Mouse (Mus musculus) limb, embryonic 13.5 days (tissue): ENCODE results near the gene Arhgap6. TPM values are rescaled to one million over a fixed set of nuclear protein-coding genes. Genes with fewer than 3 reads are reported as not detected.

Source experiments
- ATAC-seq: fragments of 200-750 bp; cut with Nextera tagmentation; 2 replicates; pipeline ENCODE4 v1.8.0; 2017; ENCODE audit warnings: low read depth, moderate number of reproducible peaks, moderate TSS enrichment; ENCODE audit not compliant: low FRiP score
- H3K27ac ChIP-seq: fragments of 300-500 bp; sonication (generic); 2 replicates; pipeline ENCODE4 v1.5.1; 2015; ENCODE audit warnings: inconsistent platforms, mild to moderate bottlenecking, moderate library complexity
- H3K27me3 ChIP-seq: fragments of 300-500 bp; sonication (generic); 2 replicates; pipeline ENCODE4 v1.6.1; 2015; ENCODE audit warnings: mild to moderate bottlenecking, inconsistent platforms
- H3K36me3 ChIP-seq: fragments of 300-500 bp; sonication (generic); 2 replicates; pipeline ENCODE4 v1.6.1; 2015; ENCODE audit warnings: inconsistent platforms, mild to moderate bottlenecking, moderate library complexity
- H3K4me1 ChIP-seq: fragments of 300-500 bp; sonication (generic); 2 replicates; pipeline ENCODE4 v1.6.1; 2015; ENCODE audit warnings: inconsistent platforms
- H3K4me2 ChIP-seq: fragments of 300-500 bp; sonication (generic); replicated peaks from 2 replicates; pipeline ENCODE4 v1.6.1; 2015; ENCODE audit warnings: inconsistent platforms, mild to moderate bottlenecking, moderate library complexity
- H3K4me3 ChIP-seq: fragments of 300-500 bp; sonication (generic); 2 replicates; pipeline ENCODE4 v1.5.1; 2015; ENCODE audit warnings: moderate library complexity, mild to moderate bottlenecking, inconsistent platforms
- H3K9ac ChIP-seq: fragments of 300-500 bp; sonication (generic); 2 replicates; pipeline ENCODE4 v1.6.1; 2015; ENCODE audit warnings: mild to moderate bottlenecking, inconsistent platforms
- H3K9me3 ChIP-seq: fragments of 300-500 bp; sonication (generic); 2 replicates; pipeline ENCODE4 v1.6.1; 2016; ENCODE audit warnings: inconsistent platforms
- WGBS: fragments of 180-500 bp; shearing (Covaris S2); methylation state at CpG from one replicate; pipeline ENCODE4 v1.1.7; 2015; 5-methylcytosine and 5-hydroxymethylcytosine counted together
- polyA plus RNA-seq: library from polyadenylated mRNA; unstranded; fragments of >200 nt; fragmentation: Nextera tagmentation; extraction: Ambion mirVana; gene quantifications from 2 replicates; pipeline ENCODE4 v1.2.1, GENCODE M21; 2015

Gene Arhgap6
- polyA plus RNA-seq, 1 experiment from 2014 or later = 3.1 TPM

DNA sequence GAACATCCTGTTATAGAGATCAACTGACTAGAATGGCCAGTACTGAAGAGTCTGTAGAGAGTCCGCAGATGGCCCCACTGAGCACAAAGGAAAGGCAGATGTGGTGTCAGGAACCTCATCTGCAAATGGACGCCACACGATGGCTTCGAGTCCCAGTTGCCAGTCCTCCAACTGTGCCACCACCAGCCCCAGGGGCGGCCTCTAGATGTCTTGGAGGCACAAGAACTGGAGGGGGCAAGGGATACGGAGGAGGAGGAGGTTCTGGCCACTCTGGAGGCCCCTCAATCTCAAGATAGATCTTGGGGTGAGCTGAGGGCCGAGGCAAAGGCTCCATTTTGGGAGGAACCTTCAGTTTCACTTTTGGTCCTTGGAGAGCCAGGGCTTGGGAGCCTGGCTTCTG lies 344.9 kb downstream of the Arhgap6 start:
- Histone ChIP-seq H3K27ac (no peak overlapping the region), H3K9ac (no peak overlapping the region), H3K27me3 (peaks cover 6% of the 10 kb centered on the region; the same call in 1 of the 2 replicates), H3K4me2 (no peak overlapping the region), H3K4me1 (no peaks in the 10 kb centered on the region), H3K36me3 (no peaks in the 10 kb centered on the region), H3K4me3 (no peak overlapping the region), H3K9me3 (no peaks in the 10 kb centered on the region)
- WGBS = 82% methylated on average over 7 of the region's 7 CpGs
- no peak for ATAC-seq

DNA sequence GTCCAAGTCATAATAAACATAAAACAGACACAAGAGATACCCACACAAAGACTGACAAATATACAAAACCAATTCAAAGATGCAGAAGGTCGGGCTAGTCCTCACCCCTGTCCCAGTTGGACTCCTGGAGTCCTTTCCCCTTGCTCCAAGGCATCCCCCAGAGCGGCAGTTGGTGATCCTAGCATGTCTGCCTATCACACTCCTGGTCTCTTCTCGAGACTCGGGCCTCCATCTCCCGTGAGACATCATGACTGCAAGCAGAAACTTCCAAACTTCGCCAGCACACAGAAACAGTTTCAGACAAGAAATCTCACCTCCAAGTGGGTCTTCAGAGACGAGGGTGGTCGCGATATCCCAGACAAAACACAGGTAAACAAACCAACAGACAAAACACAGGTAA lies 345.6 kb downstream of the Arhgap6 start:
- ATAC-seq = no peak
- Histone ChIP-seq H3K9ac (no peak overlapping the region), H3K4me1 (no peaks in the 10 kb centered on the region), H3K4me3 (no peak overlapping the region), H3K36me3 (no peaks in the 10 kb centered on the region), H3K4me2 (no peak overlapping the region), H3K27me3 (peaks cover 6% of the 10 kb centered on the region; the same call in 1 of the 2 replicates), H3K27ac (no peak overlapping the region), H3K9me3 (no peaks in the 10 kb centered on the region)
- 86% methylated on average over 9 of the region's 9 CpGs for WGBS

DNA sequence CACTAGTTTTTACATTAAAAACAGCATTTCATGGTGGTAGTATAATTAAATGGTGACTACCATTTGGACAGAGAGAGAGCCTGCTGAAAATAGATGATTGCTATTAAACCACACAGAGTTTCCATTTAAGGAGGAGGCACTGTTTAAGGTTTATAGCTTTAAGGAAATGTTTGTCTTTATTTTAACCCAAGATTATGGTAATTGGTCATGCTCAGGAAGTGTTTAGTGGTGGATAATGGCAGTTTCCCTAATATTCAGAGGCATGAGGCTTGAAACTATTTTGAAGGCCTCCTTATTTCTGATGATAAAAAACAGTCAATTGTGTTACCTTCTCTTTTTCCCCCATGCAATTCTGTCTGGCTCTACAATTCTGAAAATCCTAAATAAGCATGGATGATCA lies 358.9 kb downstream of the Arhgap6 start:
- ATAC-seq = no peak
- Histone ChIP-seq H3K27me3 (0 out of 2 replicates have a peak, but pooled peaks cover 2% of the 10 kb centered on the region), H3K9me3 (no peaks in the 10 kb centered on the region), H3K4me1 (no peaks in the 10 kb centered on the region), H3K9ac (no peak overlapping the region), H3K36me3 (no peaks in the 10 kb centered on the region), H3K4me2 (no peak overlapping the region), H3K4me3 (no peak overlapping the region), H3K27ac (no peak overlapping the region)

DNA sequence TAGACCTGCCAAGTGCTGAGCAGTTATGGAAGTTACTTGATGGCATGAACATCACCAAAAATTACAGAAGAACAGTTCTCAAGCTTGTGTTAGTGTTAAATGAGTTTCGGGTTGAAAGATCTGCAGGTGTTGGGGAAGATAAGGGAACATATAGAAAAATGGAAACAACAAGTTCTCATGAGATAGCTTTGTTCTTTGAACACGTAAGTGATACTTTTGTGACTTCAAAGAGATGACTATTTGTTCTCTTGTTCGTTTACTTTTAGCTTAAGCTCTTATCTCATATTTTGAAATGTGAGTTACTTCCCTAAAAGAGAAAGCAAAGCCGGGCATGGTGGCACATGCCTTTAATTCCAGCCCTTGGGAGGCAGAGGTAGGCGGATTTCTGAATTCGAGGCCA lies 363.5 kb downstream of the Arhgap6 start:
- H3K9ac ChIP-seq = no peak overlapping the region
- WGBS = 83% methylated on average over 6 of the region's 6 CpGs

DNA sequence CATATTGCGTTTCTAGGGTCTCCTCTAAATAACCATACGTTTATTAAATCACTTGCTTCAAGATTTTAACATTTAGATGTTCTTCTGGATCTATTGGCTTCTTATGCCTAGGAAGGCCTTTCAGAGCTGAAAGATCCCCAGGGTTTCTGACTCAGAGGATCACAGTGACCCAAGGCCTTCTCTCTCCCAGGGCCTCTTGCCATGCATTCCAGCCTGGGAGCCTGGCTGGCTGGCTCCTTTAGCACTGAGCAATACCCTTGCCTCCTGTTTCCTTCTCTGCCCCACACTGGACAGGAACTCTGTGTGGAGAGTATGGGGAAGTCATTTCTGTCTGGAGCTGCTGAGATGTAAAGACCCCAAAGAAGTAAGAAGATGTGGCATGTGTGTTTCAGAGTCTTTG lies 376.1 kb downstream of the Arhgap6 start:
- Histone ChIP-seq H3K9ac (no peak overlapping the region), H3K9me3 (no peaks in the 10 kb centered on the region), H3K4me3 (no peak overlapping the region), H3K4me2 (no peak overlapping the region), H3K27ac (no peak overlapping the region), H3K36me3 (no peaks in the 10 kb centered on the region), H3K4me1 (no peaks in the 10 kb centered on the region), H3K27me3 (no peaks in the 10 kb centered on the region; the same call in 1 of the 2 replicates)
- WGBS = 84% methylated on average over 2 of the region's 2 CpGs
- ATAC-seq = no peak

More for the DNA sequence above, 363.5 kb downstream of the Arhgap6 start:
- no peaks in the 10 kb centered on the region for H3K4me1 ChIP-seq
- H3K4me3 ChIP-seq = no peak overlapping the region
- H3K4me2 ChIP-seq = no peak overlapping the region
- no peak overlapping the region for H3K27ac ChIP-seq
- no peaks in the 10 kb centered on the region for H3K36me3 ChIP-seq
- H3K27me3 ChIP-seq = no peaks in the 10 kb centered on the region
- H3K9me3 ChIP-seq = no peaks in the 10 kb centered on the region
- ATAC-seq = no peak

DNA sequence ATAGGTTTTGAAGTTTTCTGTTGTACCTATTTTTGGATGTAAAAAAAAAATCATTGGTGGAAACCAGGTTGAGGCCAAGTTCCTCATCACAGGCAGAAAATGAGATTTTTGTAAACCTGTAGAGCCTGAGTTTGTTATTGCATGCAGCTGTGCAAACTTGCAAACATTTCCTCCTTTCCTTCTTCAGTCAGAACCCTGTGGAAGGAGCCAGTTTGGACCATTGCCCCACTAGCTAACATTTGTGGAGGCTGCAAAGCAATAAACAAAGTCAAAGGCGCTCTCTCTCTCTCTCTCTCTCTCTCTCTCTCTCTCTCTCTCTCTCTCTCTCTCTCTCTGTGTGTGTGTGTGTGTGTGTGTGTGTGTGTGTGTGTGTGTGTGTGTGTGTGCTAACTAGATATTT lies 378.9 kb downstream of the Arhgap6 start:
- Histone ChIP-seq H3K9me3 (no peaks in the 10 kb centered on the region), H3K4me3 (no peak overlapping the region), H3K36me3 (no peaks in the 10 kb centered on the region), H3K4me2 (no peak overlapping the region), H3K27ac (no peak overlapping the region), H3K4me1 (no peaks in the 10 kb centered on the region), H3K27me3 (no peaks in the 10 kb centered on the region; the same call in 1 of the 2 replicates), H3K9ac (no peak overlapping the region)
- ATAC-seq = no peak
- 40% methylated on average over 1 of the region's 1 CpGs for WGBS

DNA sequence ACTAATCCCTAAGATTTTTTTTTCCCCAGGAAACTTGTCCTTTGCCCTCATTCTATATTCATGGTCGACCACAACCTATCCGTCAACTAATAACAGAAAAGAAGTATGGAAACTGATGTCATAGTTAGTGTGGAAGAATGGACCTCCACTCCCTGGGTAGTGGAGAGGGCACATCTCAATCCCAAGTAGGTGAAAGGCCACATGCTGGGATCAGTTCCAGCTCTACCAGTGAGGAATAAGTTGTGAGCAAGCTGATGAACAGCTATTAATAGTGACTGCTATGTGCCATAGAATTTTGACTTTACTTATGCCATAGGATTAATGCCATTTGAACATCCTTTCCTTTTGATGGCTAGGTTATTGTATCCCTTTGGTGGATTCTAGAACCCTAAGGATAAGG lies 383.7 kb downstream of the Arhgap6 start:
- Histone ChIP-seq H3K27me3 (peaks cover 9% of the 10 kb centered on the region; the same call in 1 of the 2 replicates), H3K4me3 (no peak overlapping the region)
- 88% methylated on average over 2 of the region's 2 CpGs for whole genome bisulfite sequencing

DNA sequence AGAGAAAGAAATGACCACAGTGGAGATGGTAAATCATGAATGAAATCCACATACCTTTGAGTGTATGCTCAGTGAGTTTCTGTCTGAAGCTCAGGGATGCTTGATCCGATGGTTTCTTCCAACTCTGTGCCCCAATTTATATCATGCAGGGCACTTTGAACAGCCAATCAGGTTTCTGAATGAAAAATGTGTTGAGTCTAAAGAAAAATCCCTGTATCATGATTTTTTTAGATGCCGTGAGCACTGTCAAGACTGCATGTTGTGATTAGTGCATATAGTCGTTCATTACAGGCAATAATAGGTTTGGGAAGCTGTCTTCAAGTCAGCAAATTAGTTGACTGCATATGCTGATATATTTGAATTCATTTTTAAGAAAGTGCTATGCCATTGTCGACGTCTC lies 392.2 kb downstream of the Arhgap6 start, which contains the start of gene Amelx:
Gene Amelx, minus strand, starts transcription at position 101 of the 400 bp plus-strand sequence.
- no peak for ATAC-seq
- Histone ChIP-seq H3K4me1 (no peaks in the 10 kb centered on the region), H3K27me3 (peaks cover 10% of the 10 kb centered on the region; the same call in 1 of the 2 replicates), H3K4me3 (no peak within 1 kb of the TSS), H3K27ac (no peak within 1 kb of the TSS), H3K9ac (no peak within 1 kb of the TSS), H3K4me2 (no peak within 1 kb of the TSS), H3K36me3 (no peaks in the 10 kb centered on the region), H3K9me3 (no peaks in the 10 kb centered on the region)
- 76% methylated on average over 5 of the region's 5 CpGs for WGBS

More for the DNA sequence above, 383.7 kb downstream of the Arhgap6 start:
- H3K4me1 ChIP-seq = no peaks in the 10 kb centered on the region
- H3K4me2 ChIP-seq = no peak overlapping the region
- H3K9ac ChIP-seq = no peak overlapping the region
- no peaks in the 10 kb centered on the region for H3K36me3 ChIP-seq
- no peak overlapping the region for H3K27ac ChIP-seq
- ATAC-seq = no peak
- H3K9me3 ChIP-seq = no peaks in the 10 kb centered on the region

DNA sequence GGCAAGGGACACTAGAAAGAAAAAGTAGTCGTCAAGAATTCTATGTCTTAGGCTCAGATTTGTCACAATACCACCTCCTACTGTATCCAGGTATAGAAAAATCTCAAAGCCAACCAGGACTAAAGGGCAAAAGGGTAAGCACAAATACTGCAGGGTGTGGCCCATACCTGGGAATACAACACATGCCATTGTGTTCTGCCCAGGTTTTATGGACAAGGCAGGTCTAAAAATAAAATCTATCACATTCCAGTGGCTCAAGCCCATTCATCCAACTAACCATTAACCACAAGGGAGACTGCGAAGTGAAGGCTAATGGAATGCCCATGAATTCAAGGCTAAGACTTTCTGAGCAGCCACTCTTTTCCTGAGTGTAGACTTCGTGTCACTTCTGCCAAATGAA lies 415.1 kb downstream of the Arhgap6 start:
- Histone ChIP-seq H3K4me3 (no peak overlapping the region), H3K4me2 (no peak overlapping the region), H3K4me1 (no peaks in the 10 kb centered on the region), H3K9ac (no peak overlapping the region), H3K9me3 (no peaks in the 10 kb centered on the region), H3K36me3 (no peaks in the 10 kb centered on the region), H3K27ac (no peak overlapping the region), H3K27me3 (peaks cover 16% of the 10 kb centered on the region; the same call in 1 of the 2 replicates)
- ATAC-seq = no peak
- WGBS = 63% methylated on average over 3 of the region's 3 CpGs

DNA sequence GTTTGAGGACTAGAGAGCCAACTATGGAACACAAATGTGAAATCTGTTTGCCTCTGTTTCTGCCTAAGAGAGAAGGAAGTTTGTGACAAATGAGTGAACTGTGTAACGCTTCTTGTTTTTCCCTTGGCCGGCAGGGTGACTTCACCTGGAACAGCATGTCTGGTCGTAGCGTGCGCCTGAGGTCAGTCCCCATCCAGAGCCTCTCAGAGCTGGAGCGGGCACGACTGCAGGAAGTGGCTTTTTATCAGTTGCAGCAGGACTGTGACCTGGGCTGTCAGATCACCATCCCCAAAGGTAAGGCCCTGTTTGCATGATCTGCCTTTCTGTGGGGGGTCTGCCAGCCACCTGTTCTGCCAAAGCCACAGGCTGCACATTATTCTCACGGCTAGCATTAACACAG lies 425.2 kb downstream of the Arhgap6 start:
- Histone ChIP-seq H3K9ac (no peak overlapping the region), H3K4me1 (no peaks in the 10 kb centered on the region), H3K4me3 (no peak overlapping the region), H3K27me3 (peaks cover 20% of the 10 kb centered on the region; the same call in 1 of the 2 replicates), H3K4me2 (no peak overlapping the region), H3K27ac (no peak overlapping the region), H3K9me3 (no peaks in the 10 kb centered on the region), H3K36me3 (no peaks in the 10 kb centered on the region)
- ATAC-seq = no peak
- 63% methylated on average over 8 of the region's 8 CpGs for WGBS

DNA sequence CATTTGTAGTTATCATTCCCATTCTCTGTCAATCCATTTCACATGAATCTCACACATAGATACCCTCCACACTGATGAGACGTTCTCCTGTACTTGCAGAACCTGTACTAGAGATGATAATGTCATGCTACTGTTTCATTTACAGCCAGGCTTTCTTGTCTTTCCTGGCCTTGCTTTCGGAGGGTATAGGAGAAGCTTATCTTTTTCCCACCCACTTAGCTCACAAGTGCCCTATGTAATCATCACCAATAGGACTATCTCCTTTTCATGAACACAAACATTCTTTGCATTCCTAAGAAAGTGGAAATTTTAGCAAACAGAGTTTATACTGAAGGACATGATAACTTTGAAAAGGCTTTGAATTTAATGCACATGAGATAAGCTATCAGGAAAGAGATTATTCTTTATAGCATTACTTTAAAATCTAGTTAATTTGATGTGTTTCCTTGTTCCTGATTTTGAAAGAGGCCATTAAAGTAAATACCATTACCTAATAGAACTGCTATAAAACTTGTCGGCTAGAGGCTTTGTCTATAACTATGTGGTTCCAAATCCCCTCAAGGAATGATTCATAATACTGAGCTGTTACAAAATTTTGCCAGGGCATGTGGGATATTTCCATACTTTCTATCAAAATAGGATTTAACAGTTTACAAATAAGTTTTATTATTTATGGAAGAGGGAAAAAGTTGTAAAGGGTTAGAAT lies 427.6 kb downstream of the Arhgap6 start:
- H3K9ac ChIP-seq = no peak overlapping the region
- no peak overlapping the region for H3K4me3 ChIP-seq
- no peak for ATAC-seq
- H3K4me2 ChIP-seq = no peak overlapping the region
- 56% methylated on average over 3 of the region's 3 CpGs for WGBS
- peaks cover 20% of the 10 kb centered on the region; the same call in 1 of the 2 replicates for H3K27me3 ChIP-seq
- no peak overlapping the region for H3K27ac ChIP-seq
- H3K9me3 ChIP-seq = no peaks in the 10 kb centered on the region
- no peaks in the 10 kb centered on the region for H3K4me1 ChIP-seq
- H3K36me3 ChIP-seq = no peaks in the 10 kb centered on the region

DNA sequence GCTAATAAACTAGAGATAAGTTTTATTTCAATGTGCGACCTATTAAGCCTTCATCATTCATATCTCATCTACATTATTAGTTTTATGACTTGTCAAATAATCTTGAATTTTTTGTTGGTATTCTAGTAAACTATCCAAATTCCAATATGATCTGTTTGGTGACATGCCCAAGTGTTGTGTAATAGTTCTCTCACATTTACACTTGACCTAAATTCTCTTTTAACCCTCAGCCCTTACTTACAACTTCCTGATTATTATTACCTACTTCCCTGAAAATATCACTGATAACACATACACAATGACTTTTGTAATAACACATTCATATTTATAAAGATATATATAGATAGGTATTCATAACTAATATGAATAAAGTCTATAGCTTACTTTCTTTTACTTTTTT lies 461.0 kb downstream of the Arhgap6 start:
- Histone ChIP-seq H3K9ac (no peak overlapping the region), H3K4me3 (no peak overlapping the region), H3K27me3 (peaks cover 10% of the 10 kb centered on the region), H3K4me1 (no peaks in the 10 kb centered on the region), H3K4me2 (no peak overlapping the region), H3K9me3 (no peaks in the 10 kb centered on the region), H3K36me3 (no peaks in the 10 kb centered on the region), H3K27ac (no peak overlapping the region)
- whole genome bisulfite sequencing = 96% methylated on average over 1 of the region's 1 CpGs
- no peak for ATAC-seq

DNA sequence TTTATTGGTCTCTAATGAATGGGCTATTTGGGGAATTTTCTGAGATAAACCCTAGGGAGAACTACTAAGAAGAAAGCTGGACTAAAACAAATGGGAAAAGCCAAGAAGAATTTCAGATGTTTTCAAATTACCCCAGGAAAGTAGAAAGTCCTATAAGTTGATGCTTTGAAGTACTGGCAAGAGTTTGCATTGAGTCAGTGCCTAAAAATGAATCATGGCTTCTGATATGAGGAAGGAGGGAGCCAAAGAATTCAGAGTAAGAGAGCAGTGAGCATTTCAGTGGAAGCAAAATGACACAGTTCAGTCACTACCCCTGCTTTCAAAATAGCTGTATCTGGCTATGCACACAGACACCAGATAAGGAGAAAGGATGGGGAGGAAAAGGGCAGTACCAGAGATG lies 461.8 kb downstream of the Arhgap6 start:
- no peak overlapping the region for H3K4me2 ChIP-seq
- H3K4me3 ChIP-seq = no peak overlapping the region
- H3K9me3 ChIP-seq = no peaks in the 10 kb centered on the region
- no peak overlapping the region for H3K27ac ChIP-seq
- no peaks in the 10 kb centered on the region for H3K4me1 ChIP-seq
- no peak for ATAC-seq
- no peaks in the 10 kb centered on the region for H3K36me3 ChIP-seq
- H3K9ac ChIP-seq = no peak overlapping the region
- H3K27me3 ChIP-seq = peaks cover 12% of the 10 kb centered on the region
